Mouse (Mus musculus) megakaryocyte-erythroid progenitor cell, adult 5-6 weeks (primary cell): Measurements from ENCODE around the gene Lsm11. TPM values are rescaled to one million over a fixed set of nuclear protein-coding genes. Genes with fewer than 3 reads are reported as not detected.
"Not testable (repeated sequence)": the region's sequence is repeated elsewhere in the genome, so short reads cannot be mapped to it uniquely, and the experiment has no call there.

Experiments used
- ATAC-seq: replicated peaks from 2 replicates; pipeline ENCODE4 v1.8.0; 2016; ENCODE audit warnings: mild to moderate bottlenecking, inconsistent platforms; ENCODE audit not compliant: severe bottlenecking, poor library complexity, low FRiP score, low TSS enrichment
- total RNA-seq, 2 experiments: library from RNA; stranded (forward) in 1 of 2; stranded (reverse) in 1 of 2; fragments of 200-1000, 215-1000 nt in 1 of 2; fragments of >200 nt in 1 of 2; fragmentation: Nextera tagmentation in 1 of 2; gene quantifications; 2 replicates each; pipeline ENCODE4 v1.2.3; 2014 to 2017

Lsm11 gene
- total RNA-seq, 2 experiments from 2014 or later, result 3.6 to 6.4 TPM

GRCm38 (mm10) chr11:45886596-45886995, 58.1 kb downstream of the Lsm11 start:
- ATAC-seq, result no peak

DNA sequence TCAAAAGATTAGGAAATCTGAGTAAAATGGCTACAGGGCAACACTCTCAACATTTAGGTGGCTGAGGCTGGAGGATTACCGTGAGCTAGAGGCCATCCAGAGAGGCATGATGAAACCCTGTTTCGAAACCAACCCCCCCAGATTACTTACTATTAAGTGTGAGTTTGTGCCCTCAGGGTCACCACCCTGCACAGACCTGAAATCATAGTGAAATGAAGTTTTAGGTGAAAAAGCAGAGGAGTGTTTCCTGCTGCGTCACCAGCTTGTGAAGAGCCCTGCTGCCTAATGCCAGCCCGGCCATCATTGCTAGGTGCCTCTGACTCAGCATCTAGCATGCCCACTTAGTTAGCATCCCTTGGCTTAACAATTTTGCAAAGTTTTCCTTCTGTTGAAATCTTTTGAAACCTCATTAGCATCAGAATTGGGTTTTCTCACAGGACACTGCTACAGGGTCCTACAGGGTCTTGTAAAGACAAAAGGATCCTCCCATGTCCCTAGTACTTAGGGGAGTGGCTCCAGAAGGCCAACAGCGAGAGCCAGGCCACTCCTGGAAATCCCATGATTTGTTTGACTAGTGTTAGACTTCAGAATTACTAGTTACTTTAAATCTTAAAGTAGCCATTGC, 59.0 kb downstream of the Lsm11 start:
- ATAC-seq, result no peak

DNA sequence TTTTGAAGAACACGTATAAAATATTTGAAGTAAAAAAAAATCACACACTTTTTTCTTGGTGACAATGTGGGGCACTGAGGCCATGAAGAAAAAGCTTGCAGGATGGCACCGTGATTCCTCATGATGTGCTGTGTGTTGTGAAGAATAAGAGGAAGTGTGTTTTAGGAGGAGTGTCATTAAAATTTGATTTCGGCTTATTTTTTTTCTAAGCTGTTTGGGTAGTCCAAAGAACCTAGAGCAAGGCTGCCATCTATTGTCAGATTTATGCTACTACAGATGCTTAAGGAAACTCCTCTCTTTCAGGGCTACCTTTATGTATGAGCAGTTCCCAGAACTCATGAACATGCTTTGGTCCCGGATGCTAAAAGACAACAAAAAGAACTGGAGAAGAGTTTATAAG, 60.7 kb downstream of the Lsm11 start:
- peak; percentile 27; the same call in 1 of the 2 replicates for ATAC-seq

- peak; percentile 55 for ATAC-seq
These were observed 61.3 kb downstream of the Lsm11 start for GRCm38 (mm10) chr11:45883270-45883931.

DNA sequence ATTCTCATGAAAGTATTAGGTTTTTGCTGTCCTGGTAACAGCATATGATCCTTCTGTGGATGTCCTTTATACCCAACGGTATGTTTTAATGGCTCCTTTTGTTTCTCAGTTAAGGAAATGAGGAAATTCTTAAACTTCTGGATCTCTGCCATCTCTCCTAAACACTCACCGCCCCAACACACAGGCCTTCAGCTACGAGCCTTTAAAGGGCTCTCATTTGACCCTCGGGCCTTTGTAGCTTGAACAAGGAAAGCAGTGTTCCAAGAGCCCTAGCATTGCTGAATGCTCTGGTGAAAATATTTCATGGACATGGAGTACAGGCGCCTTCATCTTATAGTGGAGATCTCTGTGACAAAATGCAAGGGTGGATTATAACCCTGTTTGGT, 63.1 kb downstream of the Lsm11 start:
- no peak for ATAC-seq

DNA sequence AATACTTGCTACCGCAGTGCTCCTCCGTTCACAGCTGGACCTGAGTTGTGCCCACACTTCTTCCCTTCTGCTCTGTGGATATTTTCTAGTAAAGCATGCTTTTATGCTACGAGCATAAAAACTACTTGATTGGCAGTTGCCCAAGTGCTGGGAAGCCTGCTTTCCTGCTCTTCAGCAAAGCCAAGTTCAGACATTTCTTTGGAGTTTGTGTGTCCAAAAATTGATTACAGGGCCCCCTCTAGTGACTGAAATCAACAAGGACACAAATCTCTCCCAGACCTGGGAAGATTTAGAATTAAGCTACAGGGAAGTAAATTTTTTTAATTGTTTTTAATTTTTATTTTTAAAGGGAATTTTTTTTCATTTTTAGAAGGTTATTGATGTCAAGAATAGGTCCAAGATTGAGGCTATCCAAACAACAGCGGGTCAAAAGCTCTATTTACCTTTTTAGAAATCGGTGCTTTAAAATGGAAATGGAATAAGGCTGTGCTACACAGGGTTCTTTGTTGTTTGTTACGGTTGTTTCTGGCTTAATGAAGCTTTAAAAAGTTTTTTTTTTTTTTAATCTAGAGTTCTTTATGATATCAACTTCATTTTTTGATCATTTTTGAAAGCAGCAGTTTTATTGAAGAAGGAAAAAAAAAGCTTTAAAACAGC, 63.6 kb downstream of the Lsm11 start:
- ATAC-seq, result 0 out of 2 replicates have a peak, but pooled peaks have one; percentile 25

GRCm38 (mm10) chr11:45879366-45879765, 65.4 kb downstream of the Lsm11 start:
- not testable (repeated sequence) for ATAC-seq

Other genes starting within 250 kb of the Lsm11 start
- 121 and 126 TPM in 2 replicates for gene Clint1, start 92.9 kb downstream of the Lsm11 start, total RNA-seq (2014; fragmentation: Nextera tagmentation)
- 174 and 179 TPM in 2 replicates for gene Clint1, start 92.9 kb downstream of the Lsm11 start, total RNA-seq (2017)
- gene Thg1l, start 10.6 kb upstream of the Lsm11 start, total RNA-seq (2014; fragmentation: Nextera tagmentation), result 25.1 and 33.2 TPM in 2 replicates
- 43.7 and 54.6 TPM in 2 replicates for gene Thg1l, start 10.6 kb upstream of the Lsm11 start, total RNA-seq (2017)
- not detected in 2 replicates for gene Sox30, start 35.4 kb upstream of the Lsm11 start, total RNA-seq (2014; fragmentation: Nextera tagmentation)
- not detected in 2 replicates for gene Sox30, start 35.4 kb upstream of the Lsm11 start, total RNA-seq (2017)
- gene Gm12166, start 107.4 kb upstream of the Lsm11 start, total RNA-seq (2014; fragmentation: Nextera tagmentation), result 8.4 TPM in 1 of 2 replicates, not detected in the other
- gene Gm12166, start 107.4 kb upstream of the Lsm11 start, total RNA-seq (2017), result 7.6 and 8.1 TPM in 2 replicates
- 0.20 and 0.92 TPM in 2 replicates for gene Adam19, start 111.1 kb upstream of the Lsm11 start, total RNA-seq (2014; fragmentation: Nextera tagmentation)
- not detected in 2 replicates for gene Adam19, start 111.1 kb upstream of the Lsm11 start, total RNA-seq (2017)
- gene Nipal4, start 221.6 kb upstream of the Lsm11 start, total RNA-seq (2014; fragmentation: Nextera tagmentation), result not detected in 2 replicates
- gene Nipal4, start 221.6 kb upstream of the Lsm11 start, total RNA-seq (2017), result not detected in 2 replicates